Mouse (Mus musculus) kidney, embryonic 14.5 days (tissue): Measurements from ENCODE around the gene Ciz1. TPM values are rescaled to one million over a fixed set of nuclear protein-coding genes. Genes with fewer than 3 reads are reported as not detected.
A peak's percentile ranks its signal among the peaks of the same experiment; 100 is the strongest.

Experiments used
- microRNA-seq: library from miRNA; unstranded; fragments of <30 nt; microRNA quantifications from one replicate; pipeline ENCODE4, GENCODE M21; 2016
- polyA plus RNA-seq: library from polyadenylated mRNA; unstranded; fragments of >200 nt; fragmentation: Nextera tagmentation; extraction: Ambion mirVana; gene quantifications from 2 replicates; pipeline ENCODE4 v1.2.1, GENCODE M21; 2014

Gene Ciz1
- polyA plus RNA-seq, 1 experiment from 2014 or later = 50.3 TPM

Small RNA genes lying within 50 kb of the gene (microRNA-seq; reads per million reads assigned to microRNA genes)
- gene Gm23363 (not detected), gene Mir199b (246 reads per million, percentile 66 among the genes with 10 or more reads in this experiment)

Other genes starting within 250 kb of the Ciz1 start
- gene Prrc2b, start 201.2 kb upstream of the Ciz1 start, polyA plus RNA-seq = 65.8 and 73.1 TPM in 2 replicates
- gene Pomt1, start 115.7 kb upstream of the Ciz1 start, polyA plus RNA-seq = 22.3 and 24.4 TPM in 2 replicates
- gene Uck1, start 92.2 kb upstream of the Ciz1 start, polyA plus RNA-seq = 64.1 and 64.3 TPM in 2 replicates
- 12.4 and 21.3 TPM in 2 replicates for gene Golga2, start 64.9 kb upstream of the Ciz1 start, polyA plus RNA-seq
- gene Swi5, start 64.3 kb upstream of the Ciz1 start, polyA plus RNA-seq = 142 and 529 TPM in 2 replicates
- 8.4 and 11.5 TPM in 2 replicates for gene Dnm1, start 1.0 kb downstream of the Ciz1 start, polyA plus RNA-seq
- gene 1110008P14Rik, start 29.6 kb downstream of the Ciz1 start, polyA plus RNA-seq = 50.1 and 52.0 TPM in 2 replicates
- 1.6 and 1.7 TPM in 2 replicates for gene Lcn2, start 35.9 kb downstream of the Ciz1 start, polyA plus RNA-seq
- gene Ptges2, start 43.6 kb downstream of the Ciz1 start, polyA plus RNA-seq = 32.2 and 36.4 TPM in 2 replicates
- 6.4 and 6.8 TPM in 2 replicates for gene Naif1, start 98.1 kb downstream of the Ciz1 start, polyA plus RNA-seq
- gene Slc25a25, start 99.1 kb downstream of the Ciz1 start, polyA plus RNA-seq = 10.7 and 14.8 TPM in 2 replicates
- 12.2 and 16.9 TPM in 2 replicates for gene Fam102a, start 183.0 kb downstream of the Ciz1 start, polyA plus RNA-seq
- 105 and 126 TPM in 2 replicates for gene Dpm2, start 218.5 kb downstream of the Ciz1 start, polyA plus RNA-seq
- 1.8 and 2.3 TPM in 2 replicates for gene Pip5kl1, start 222.5 kb downstream of the Ciz1 start, polyA plus RNA-seq
- gene 9430097D07Rik, start 223.4 kb downstream of the Ciz1 start, polyA plus RNA-seq = 0.14 TPM in 1 of 2 replicates, not detected in the other
- gene St6galnac4, start 234.8 kb downstream of the Ciz1 start, polyA plus RNA-seq = 15.6 and 20.0 TPM in 2 replicates
- 7.0 and 8.7 TPM in 2 replicates for gene St6galnac6, start 247.4 kb downstream of the Ciz1 start, polyA plus RNA-seq